Mouse (Mus musculus) MEL (cell line): ENCODE data around the gene Ankfy1. TPM values are rescaled to one million over a fixed set of nuclear protein-coding genes. Genes with fewer than 3 reads are reported as not detected.
"Not testable (repeated sequence)": the region's sequence is repeated elsewhere in the genome, so short reads cannot be mapped to it uniquely, and the experiment has no call there.

Source experiments
- DNase-seq: peaks from one replicate; pipeline ENCODE4 v3.0.0; 2011; ENCODE audit warnings: low read depth, low spot score
- H3K27ac ChIP-seq: 2 replicates; pipeline ENCODE4 v1.5.1; 2012; ENCODE audit warnings: low read depth, mild to moderate bottlenecking, control low read depth, low read length, moderate library complexity; ENCODE audit not compliant: control insufficient read depth
- H3K27me3 ChIP-seq, 2 experiments: fragments of 150-350 bp in 1 of 2; sonication (generic) in 1 of 2; 2 replicates each; pipeline ENCODE4 v1.6.1; 2012; ENCODE audit warnings: low read length in 2 of 2, mild to moderate bottlenecking in 2 of 2, improper control_type of control experiment in 1 of 2, moderate library complexity in 1 of 2; ENCODE audit not compliant: insufficient read depth in 2 of 2, control insufficient read depth in 1 of 2
- H3K36me3 ChIP-seq, 2 experiments: 2 replicates each; pipeline ENCODE4 v1.6.1; 2012 to 2014; ENCODE audit warnings: low read length in 2 of 2, improper control_type of control experiment in 1 of 2, inconsistent platforms in 1 of 2, mild to moderate bottlenecking in 1 of 2; ENCODE audit not compliant: insufficient read depth in 2 of 2, control insufficient read depth in 1 of 2
- H3K4me1 ChIP-seq, 2 experiments: fragments of 150-350 bp in 1 of 2; sonication (generic) in 1 of 2; 2 replicates each; pipeline ENCODE4 v1.6.1; 2012; ENCODE audit warnings: low read length in 2 of 2, improper control_type of control experiment in 1 of 2, mild to moderate bottlenecking in 1 of 2; ENCODE audit not compliant: insufficient read depth in 2 of 2, control insufficient read depth in 1 of 2
- H3K4me3 ChIP-seq, 2 experiments: fragments of 150-350 bp in 1 of 2; sonication (generic) in 1 of 2; 2 replicates each; pipeline ENCODE4 v1.5.1; 2012; ENCODE audit warnings: low read depth in 2 of 2, low read length in 2 of 2, mild to moderate bottlenecking in 2 of 2, moderate library complexity in 2 of 2, control low read depth in 1 of 2, improper control_type of control experiment in 1 of 2; ENCODE audit not compliant: control insufficient read depth in 1 of 2, insufficient read depth in 1 of 2
- H3K79me2 ChIP-seq: 2 replicates; pipeline ENCODE4 v1.6.1; 2012; ENCODE audit warnings: mild to moderate bottlenecking, low read length, moderate library complexity; ENCODE audit not compliant: control insufficient read depth, poor library complexity, insufficient read depth
- H3K9ac ChIP-seq: 2 replicates; pipeline ENCODE4 v1.6.1; 2012; ENCODE audit warnings: low read depth, mild to moderate bottlenecking, control low read depth, low read length, moderate library complexity; ENCODE audit not compliant: control insufficient read depth, poor library complexity, severe bottlenecking
- H3K9me3 ChIP-seq: fragments of 150-350 bp; sonication (generic); replicated peaks from 2 replicates; pipeline ENCODE4 v1.6.1; 2012; ENCODE audit warnings: mild to moderate bottlenecking, low read length, improper control_type of control experiment, moderate library complexity; ENCODE audit not compliant: insufficient read depth
- CHD1 ChIP-seq: IDR thresholded peaks from 2 replicates; pipeline ENCODE4 v1.6.1; 2012; ENCODE audit warnings: low read depth, mild to moderate bottlenecking, inconsistent platforms, low read length, improper control_type of control experiment
- CTCF ChIP-seq, 3 experiments: IDR thresholded peaks in 2 of 3; conservative IDR thresholded peaks in 1 of 3; 2 replicates each; pipeline ENCODE4 v1.5.1; 2011 to 2012; ENCODE audit warnings: low read length in 3 of 3, low read depth in 2 of 3, mild to moderate bottlenecking in 2 of 3, improper control_type of control experiment in 1 of 3, inconsistent platforms in 1 of 3, mixed read lengths in 1 of 3, moderate library complexity in 1 of 3; ENCODE audit not compliant: control insufficient read depth in 1 of 3, insufficient read depth in 1 of 3, poor library complexity in 1 of 3, severe bottlenecking in 1 of 3
- GATA1 ChIP-seq: IDR thresholded peaks from 2 replicates; pipeline ENCODE4 v1.6.1; 2011; ENCODE audit warnings: low read depth, low read length, improper control_type of control experiment
- HCFC1 ChIP-seq: IDR thresholded peaks from 2 replicates; pipeline ENCODE4 v1.6.1; 2012; ENCODE audit warnings: low read depth, mild to moderate bottlenecking, inconsistent platforms, low read length, improper control_type of control experiment, moderate library complexity
- MAZ ChIP-seq: IDR thresholded peaks from 2 replicates; pipeline ENCODE4 v1.6.1; 2012; ENCODE audit warnings: low read depth, mild to moderate bottlenecking, inconsistent platforms, low read length, improper control_type of control experiment
- NELFE ChIP-seq: IDR thresholded peaks from 2 replicates; pipeline ENCODE4 v1.6.1; 2011; ENCODE audit warnings: low read depth, low read length, improper control_type of control experiment
- POLR2AphosphoS5 ChIP-seq: IDR thresholded peaks from 2 replicates; pipeline ENCODE4 v1.6.1; 2012; ENCODE audit warnings: low read depth, borderline replicate concordance, mild to moderate bottlenecking, inconsistent platforms, low read length, moderate library complexity, mixed read lengths
- RAD21 ChIP-seq: IDR thresholded peaks from 2 replicates; pipeline ENCODE4 v1.6.1; 2011; ENCODE audit warnings: mild to moderate bottlenecking, low read depth, low read length, improper control_type of control experiment
- SMC3 ChIP-seq: IDR thresholded peaks from 2 replicates; pipeline ENCODE4 v1.6.1; 2011; ENCODE audit warnings: low read depth, low read length, improper control_type of control experiment
- TBP ChIP-seq: IDR thresholded peaks from 2 replicates; pipeline ENCODE4 v1.8.0; 2011; ENCODE audit warnings: low read depth, low read length, improper control_type of control experiment
- UBTF ChIP-seq: IDR thresholded peaks from 2 replicates; pipeline ENCODE4 v1.6.1; 2012; ENCODE audit warnings: low read depth, mild to moderate bottlenecking, inconsistent platforms, low read length, improper control_type of control experiment, moderate library complexity, borderline replicate concordance; ENCODE audit not compliant: insufficient read depth
- ZMIZ1 ChIP-seq: IDR thresholded peaks from 2 replicates; pipeline ENCODE4 v1.6.1; 2012; ENCODE audit warnings: low read depth, mild to moderate bottlenecking, inconsistent platforms, low read length, improper control_type of control experiment, moderate library complexity
- polyA plus RNA-seq, 2 experiments: library from polyadenylated mRNA; stranded (reverse) in 1 of 2; unstranded in 1 of 2; fragments of >175 nt in 1 of 2; fragments of >200 nt in 1 of 2; gene quantifications; 2 replicates each; pipeline versions ENCODE4 v1.2.1 to v1.2.4; 2012; ENCODE audit warnings: low replicate concordance in 2 of 2, low read depth in 1 of 2; ENCODE audit not compliant: insufficient read length in 2 of 2, insufficient read depth in 1 of 2, missing spikeins in 1 of 2
- total RNA-seq: library from RNA; depleted of rRNA; stranded (reverse); fragments of 300-350 nt; gene quantifications from 2 replicates; pipeline ENCODE4 v1.2.3, GENCODE M21; 2012

The Ankfy1 gene
- total and polyA plus RNA-seq, 3 experiments, result 60.6 to 153 (median 148) TPM

DNA sequence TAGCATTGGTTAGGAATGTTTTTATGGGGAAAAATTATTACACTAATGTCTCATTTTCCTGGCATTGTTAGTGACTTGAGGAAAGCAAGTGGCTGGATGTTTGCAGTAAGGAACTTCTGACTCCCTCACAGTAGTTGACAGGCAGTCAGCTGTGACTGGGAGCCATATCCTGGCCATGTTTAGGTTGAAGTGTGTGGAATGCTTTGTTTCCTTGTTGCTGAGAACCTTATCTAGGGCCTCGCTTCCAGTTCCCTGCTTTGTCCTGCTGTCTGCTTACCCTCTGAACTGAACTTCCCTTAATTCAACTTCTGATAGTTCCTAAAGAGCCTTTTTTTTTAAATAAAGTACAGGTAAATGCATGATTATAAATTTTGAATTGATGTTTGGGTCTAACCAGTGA is 46.5 kb downstream of the Ankfy1 start:
- no peak overlapping the region for H3K4me3 ChIP-seq
- peaks cover 26 to 61% of the 10 kb centered on the region in 2 experiments for H3K36me3 ChIP-seq
- no peak for TF ChIP-seq UBTF
- peaks cover 8% of the 10 kb centered on the region for H3K79me2 ChIP-seq
- H3K9me3 ChIP-seq, result no peaks in the 10 kb centered on the region
- H3K27ac ChIP-seq, result no peak overlapping the region
- peak; percentile 48 for DNase-seq
- no peak overlapping the region for H3K9ac ChIP-seq
- H3K4me1 ChIP-seq, result peaks cover 3 to 7% of the 10 kb centered on the region in 2 experiments; a peak in 2 of 4 replicates
- no peaks in the 10 kb centered on the region for H3K27me3 ChIP-seq

DNA sequence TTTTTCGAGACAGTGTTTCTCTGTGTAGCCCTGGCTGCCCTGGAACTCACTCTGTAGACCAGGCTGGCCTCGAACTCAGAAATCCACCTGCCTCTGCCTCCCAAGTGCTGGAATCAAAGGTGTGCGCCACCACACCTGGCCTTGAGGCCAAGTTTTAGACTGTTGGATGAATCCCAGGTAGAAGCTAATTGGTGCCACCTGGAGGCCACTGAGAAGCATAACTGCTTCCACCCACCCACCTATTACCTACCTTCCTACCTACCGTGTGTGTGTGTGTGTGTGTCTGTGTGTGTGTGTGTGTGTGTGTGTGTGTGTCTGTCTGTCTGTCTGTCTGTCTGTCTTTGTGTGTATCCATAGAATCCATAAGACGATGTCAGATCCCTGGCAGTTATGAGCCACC is 47.7 kb downstream of the Ankfy1 start:
- H3K4me1 ChIP-seq, H3K4me3 ChIP-seq, H3K9me3 ChIP-seq, H3K27me3 ChIP-seq, H3K9ac ChIP-seq, H3K27ac ChIP-seq: not testable (repeated sequence)
- peaks cover 26 to 60% of the 10 kb centered on the region in 2 experiments for H3K36me3 ChIP-seq
- TF ChIP-seq SMC3, result peak; percentile 64
- TF ChIP-seq RAD21, result peak; percentile 48
- TF ChIP-seq POLR2AphosphoS5, result 0 out of 2 replicates have a peak, but pooled peaks have one; percentile 7
- peak; percentile 29 to 63 (median 59); a peak in 5 of 6 replicates for TF ChIP-seq CTCF (IDR thresholded peaks at IDR 0.05 in 2 of 3, conservative IDR thresholded peaks at IDR 0.05 in 1 of 3; ENCODE audit: control insufficient read depth in 1 of 3, insufficient read depth in 1 of 3, low read depth in 2 of 3, low read length in 3 of 3, poor library complexity in 1 of 3, severe bottlenecking in 1 of 3)
- TF ChIP-seq, all 39 proteins: peak for 4; not testable (repeated sequence) for 35
- peak; percentile 56 for DNase-seq
- not testable (repeated sequence) for H3K79me2 ChIP-seq

DNA sequence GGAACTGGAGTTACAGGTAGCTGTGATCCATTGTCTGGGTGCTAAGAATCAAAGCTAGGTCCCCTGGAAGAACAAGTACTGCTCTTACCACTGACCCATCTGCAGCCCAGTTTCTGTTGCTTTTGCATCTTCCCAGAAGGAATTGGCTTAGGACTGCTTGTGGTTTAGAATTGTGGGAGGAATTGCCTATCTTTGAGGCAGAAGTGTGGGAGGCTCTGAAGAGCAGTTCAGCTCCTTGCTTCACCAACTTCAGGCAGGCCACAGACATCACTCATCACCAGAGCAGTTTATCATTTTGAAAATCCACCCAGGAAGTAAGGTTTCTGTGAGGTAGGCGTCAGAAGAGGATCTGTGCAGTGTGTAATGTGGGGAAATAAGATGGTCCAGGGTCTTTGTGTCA is 49.2 kb downstream of the Ankfy1 start:
- H3K9me3 ChIP-seq, result no peaks in the 10 kb centered on the region
- TF ChIP-seq MAZ (no peak), POLR2AphosphoS5 (no peak), NELFE (no peak), UBTF (no peak), CHD1 (no peak), ZMIZ1 (no peak), HCFC1 (no peak), GATA1 (no peak), TBP (no peak)
- H3K4me3 ChIP-seq, result no peak overlapping the region
- peak overlapping the region; percentile 14; the same call in 1 of the 2 replicates for H3K27ac ChIP-seq
- H3K9ac ChIP-seq, result no peak overlapping the region
- peaks cover 3 to 7% of the 10 kb centered on the region in 2 experiments; a peak in 2 of 4 replicates for H3K4me1 ChIP-seq
- no peaks in the 10 kb centered on the region for H3K27me3 ChIP-seq
- peaks cover 26 to 65% of the 10 kb centered on the region in 2 experiments for H3K36me3 ChIP-seq
- peak; percentile 43 for DNase-seq
- H3K79me2 ChIP-seq, result peaks cover 8% of the 10 kb centered on the region
